Mouse (Mus musculus): ENCODE results near the gene Cplx1.

GRCm38 (mm10) chr5:108549489-108550206 is at the start of gene Cplx1:
- TF ChIP-seq POLR2A (IDR thresholded peaks at IDR 0.05; ENCODE audit: borderline replicate concordance, low read depth, low read length) = no peak
- TF ChIP-seq CTCF (IDR thresholded peaks at IDR 0.05; ENCODE audit: low read depth, low read length) = no peak
